Mouse (Mus musculus) kidney, adult 2 months (tissue): ENCODE measurements around the gene Prrg3. TPM values are rescaled to one million over a fixed set of nuclear protein-coding genes. Genes with fewer than 3 reads are reported as not detected.

Source experiments
- DNase-seq: peaks from one replicate; pipeline ENCODE4 v3.0.0; 2021
- H3K27ac ChIP-seq: fragments of 200-500 bp; 2 replicates; pipeline ENCODE4 v1.5.1; 2012; ENCODE audit warnings: low read depth, low read length, control low read depth, inconsistent platforms; ENCODE audit not compliant: insufficient read depth
- H3K27me3 ChIP-seq: fragments of 200-500 bp; replicated peaks from 2 replicates; pipeline ENCODE4 v1.6.1; 2012; ENCODE audit warnings: mild to moderate bottlenecking, moderate library complexity, low read length, inconsistent platforms; ENCODE audit not compliant: control insufficient read depth, insufficient read depth
- H3K36me3 ChIP-seq: fragments of 200-500 bp; 2 replicates; pipeline ENCODE4 v1.6.1; 2012; ENCODE audit warnings: mild to moderate bottlenecking, moderate library complexity, low read length, inconsistent platforms; ENCODE audit not compliant: control insufficient read depth, insufficient read depth
- H3K4me1 ChIP-seq: fragments of 200-500 bp; 2 replicates; pipeline ENCODE4 v1.6.1; 2011; ENCODE audit warnings: low read length; ENCODE audit not compliant: control insufficient read depth, insufficient read depth
- H3K4me3 ChIP-seq: fragments of 200-500 bp; 2 replicates; pipeline ENCODE4 v1.5.1; 2011; ENCODE audit warnings: mild to moderate bottlenecking, low read depth, low read length, control low read depth; ENCODE audit not compliant: insufficient read depth
- CTCF ChIP-seq: fragments of 200-500 bp; conservative IDR thresholded peaks from 2 replicates; pipeline ENCODE4 v1.5.1; 2011; ENCODE audit warnings: low read depth, mild to moderate bottlenecking, control low read depth, low read length, moderate library complexity, mixed read lengths; ENCODE audit not compliant: insufficient read depth, insufficient read length
- POLR2A ChIP-seq: fragments of 200-500 bp; IDR thresholded peaks from one replicate; pipeline ENCODE4 v1.6.1; 2011; ENCODE audit warnings: low read depth, low read length, control low read depth
- WGBS: fragments of 180-500 bp; shearing (Covaris S2); methylation state at CpG from one replicate; pipeline ENCODE4 v1.1.7; 2018; 5-methylcytosine and 5-hydroxymethylcytosine counted together
- polyA plus RNA-seq: library from polyadenylated mRNA; depleted of rRNA; stranded (reverse); fragments of >200 nt; gene quantifications from 2 replicates; pipeline ENCODE4 v1.2.3, GENCODE M21; 2012; rRNA removed

The Prrg3 gene
- polyA plus RNA-seq, 1 experiment: 1.2 TPM

DNA sequence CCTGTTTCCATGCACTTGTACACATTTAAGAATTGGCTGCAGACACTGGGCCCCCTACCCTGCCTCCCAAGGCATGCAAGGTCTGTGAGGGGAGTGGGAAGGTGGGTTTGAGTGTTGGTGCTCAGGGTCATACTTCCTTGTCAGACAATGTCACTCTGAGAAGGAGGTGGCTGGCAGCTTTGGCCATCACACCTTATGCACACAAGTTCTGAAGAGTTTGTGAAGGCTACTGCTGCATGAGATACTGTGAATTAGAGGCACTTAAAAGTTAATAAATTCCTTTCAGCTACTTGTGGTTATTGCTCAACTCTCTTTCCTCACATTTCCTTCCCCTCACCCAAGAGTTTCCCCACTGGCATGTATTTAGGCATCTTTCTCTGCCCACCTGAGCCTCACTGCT lies 47.5 kb downstream of the Prrg3 start:
- H3K27me3 ChIP-seq: no peaks in the 10 kb centered on the region
- no peak overlapping the region for H3K4me3 ChIP-seq
- DNase-seq: no peak
- H3K27ac ChIP-seq: no peak overlapping the region
- TF ChIP-seq POLR2A: no peak
- TF ChIP-seq CTCF: no peak
- no peaks in the 10 kb centered on the region for H3K4me1 ChIP-seq
- H3K36me3 ChIP-seq: no peaks in the 10 kb centered on the region

DNA sequence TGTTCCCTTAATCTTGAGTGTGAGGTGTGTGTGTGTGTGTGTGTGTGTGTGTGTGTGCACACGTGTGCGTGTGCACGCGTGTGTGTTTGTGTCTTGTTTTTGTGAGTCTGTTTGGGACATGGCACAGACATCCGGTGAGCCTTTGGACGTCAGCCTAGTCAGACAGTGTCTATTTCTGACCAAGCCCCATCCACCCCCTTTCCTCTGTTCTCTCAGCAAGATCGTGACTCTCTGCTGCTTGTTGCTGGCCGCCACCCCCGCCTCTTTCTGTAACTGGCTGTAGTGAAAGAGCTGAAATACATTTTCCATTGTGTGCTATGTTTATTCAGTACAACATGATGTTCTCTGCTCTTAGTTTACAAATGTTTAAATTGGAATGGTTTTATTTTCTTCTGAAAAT lies 49.8 kb downstream of the Prrg3 start:
- DNase-seq: peak; percentile 6
- Histone ChIP-seq H3K27me3 (no peaks in the 10 kb centered on the region), H3K4me3 (no peak overlapping the region), H3K27ac (no peak overlapping the region), H3K4me1 (no peaks in the 10 kb centered on the region), H3K36me3 (no peaks in the 10 kb centered on the region)
- TF ChIP-seq POLR2A (no peak), CTCF (no peak)
- 49% methylated on average over 9 of the region's 9 CpGs for WGBS

DNA sequence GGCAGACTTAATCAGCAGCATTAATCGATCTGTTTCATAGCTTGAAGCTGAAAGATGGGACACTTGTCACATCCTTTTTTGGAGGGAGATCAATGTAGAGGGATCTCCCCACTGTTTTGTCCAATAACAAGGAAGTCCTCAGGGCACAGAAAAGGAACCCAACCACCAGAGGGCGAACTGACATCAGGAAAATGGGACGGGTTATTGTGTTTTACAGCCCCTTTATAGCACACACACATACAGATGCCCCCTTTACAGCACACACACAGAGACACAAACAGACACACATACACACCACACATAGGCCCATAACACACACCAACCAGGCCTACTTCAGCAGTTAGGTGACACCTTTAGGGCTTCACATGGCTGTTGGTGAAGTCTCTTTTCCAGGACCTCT lies 50.4 kb downstream of the Prrg3 start:
- WGBS: 23% methylated on average over 3 of the region's 3 CpGs
- H3K27ac ChIP-seq: no peak overlapping the region

DNA sequence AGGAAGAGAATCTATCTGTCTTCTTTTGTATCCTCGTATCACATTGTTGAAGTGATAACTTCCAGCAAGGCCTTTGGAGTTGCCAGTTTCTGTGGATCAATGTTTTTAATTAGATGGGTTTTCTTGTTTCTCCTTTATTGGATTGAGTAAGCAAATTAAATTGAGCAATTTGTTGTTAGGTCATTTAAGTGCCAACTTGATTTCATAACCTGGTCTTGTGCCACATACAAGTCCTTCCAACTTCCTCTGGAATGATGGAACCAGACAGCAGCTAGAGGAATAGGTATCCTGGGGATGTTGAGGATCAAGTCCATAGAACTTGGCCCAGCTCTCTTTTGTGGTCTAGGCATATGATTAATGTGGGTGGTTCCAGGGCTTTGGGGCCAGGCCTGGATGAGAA lies 59.8 kb downstream of the Prrg3 start:
- Histone ChIP-seq H3K4me3 (no peak overlapping the region), H3K27ac (no peak overlapping the region), H3K4me1 (no peaks in the 10 kb centered on the region), H3K36me3 (no peaks in the 10 kb centered on the region), H3K27me3 (no peaks in the 10 kb centered on the region)
- TF ChIP-seq POLR2A (no peak), CTCF (no peak)
- 76% methylated on average over 1 of the region's 1 CpGs for WGBS
- no peak for DNase-seq

More for the DNA sequence above, 50.4 kb downstream of the Prrg3 start:
- H3K36me3 ChIP-seq: no peaks in the 10 kb centered on the region
- no peak overlapping the region for H3K4me3 ChIP-seq
- peak; percentile 14 for DNase-seq
- no peaks in the 10 kb centered on the region for H3K27me3 ChIP-seq
- TF ChIP-seq POLR2A (no peak), CTCF (peak; percentile 40)
- H3K4me1 ChIP-seq: no peaks in the 10 kb centered on the region

Other genes with a start within 250 kb of the Prrg3 start
- 3.9 and 6.3 TPM in 2 replicates for gene Vma21, start 146.7 kb upstream of the Prrg3 start, polyA plus RNA-seq
- 0.08 and 0.18 TPM in 2 replicates for gene Gm1141, start 41.6 kb upstream of the Prrg3 start, polyA plus RNA-seq
- gene Fate1, start 10.4 kb downstream of the Prrg3 start, polyA plus RNA-seq: not detected in 2 replicates
- not detected in 2 replicates for gene Cnga2, start 29.2 kb downstream of the Prrg3 start, polyA plus RNA-seq